Mouse (Mus musculus) liver, adult 2 months (tissue): ENCODE data around the gene Spon1.

Experiments used
- CTCF ChIP-seq: fragments of 200-500 bp; IDR thresholded peaks from 2 replicates; pipeline ENCODE4 v1.5.1; 2011; ENCODE audit warnings: low read depth, low read length, control low read depth
- POLR2A ChIP-seq: fragments of 200-500 bp; IDR thresholded peaks from 2 replicates; pipeline ENCODE4 v1.6.1; 2011; ENCODE audit warnings: low read length, control low read depth; ENCODE audit not compliant: insufficient read depth; ENCODE audit errors: extremely low read depth

DNA sequence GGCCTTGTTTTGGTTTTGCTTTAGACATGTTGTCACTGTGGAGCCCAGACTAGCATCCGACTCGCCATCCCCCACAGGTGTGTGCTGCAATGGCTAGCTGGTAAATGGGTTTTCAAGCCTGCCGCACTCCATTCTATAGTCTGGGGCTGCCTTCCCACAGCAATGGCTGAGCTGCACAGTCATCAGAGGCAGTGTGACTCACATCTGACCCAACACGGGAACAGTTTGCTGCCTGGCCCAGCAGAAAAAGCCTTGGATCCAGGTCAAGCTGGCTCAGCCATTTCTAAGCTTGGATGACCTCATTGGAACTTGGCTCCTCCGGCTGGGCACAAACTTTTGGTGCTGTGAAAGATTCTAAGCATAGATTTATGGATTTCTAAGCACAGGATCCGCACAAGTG is 263.8 kb downstream of the Spon1 start:
- TF ChIP-seq CTCF (no peak), POLR2A (no peak)
